Mouse (Mus musculus) kidney, postnatal 10 days (tissue): Measurements from ENCODE around the gene Pik3r5.

Experiments
- DNase-seq: peaks from one replicate; pipeline ENCODE4 v3.0.0; 2021; ENCODE audit warnings: mixed read lengths

Gene Pik3r5

GRCm38 (mm10) chr11:68487720-68488119 is 55.8 kb downstream of the Pik3r5 start:
- no peak for DNase-seq

GRCm38 (mm10) chr11:68488256-68488824 is 56.4 kb downstream of the Pik3r5 start:
- no peak for DNase-seq

- DNase-seq: no peak
Observed at GRCm38 (mm10) chr11:68489236-68489635, 57.3 kb downstream of the Pik3r5 start.

- no peak for DNase-seq
Observed at GRCm38 (mm10) chr11:68492592-68492991, 60.7 kb downstream of the Pik3r5 start.

- DNase-seq: no peak
Observed at GRCm38 (mm10) chr11:68493760-68494159, 61.8 kb downstream of the Pik3r5 start.

GRCm38 (mm10) chr11:68497081-68497480 is 65.2 kb downstream of the Pik3r5 start:
- no peak for DNase-seq

- no peak for DNase-seq
Observed at GRCm38 (mm10) chr11:68498517-68498916, 66.6 kb downstream of the Pik3r5 start.

- no peak for DNase-seq
Observed at GRCm38 (mm10) chr11:68498999-68499699, 67.2 kb downstream of the Pik3r5 start.

- DNase-seq: peak; percentile 19
Observed at GRCm38 (mm10) chr11:68500949-68501350, 69.0 kb downstream of the Pik3r5 start.

- DNase-seq: no peak
Observed at GRCm38 (mm10) chr11:68502408-68502807, 70.5 kb downstream of the Pik3r5 start.

- DNase-seq: peak; percentile 45
Observed at GRCm38 (mm10) chr11:68502902-68503629, 71.1 kb downstream of the Pik3r5 start, which contains the start of gene Pik3r6. Pik3r6 (plus strand) TSS chr11:68503019.

GRCm38 (mm10) chr11:68504913-68505312 is 73.0 kb downstream of the Pik3r5 start:
- DNase-seq: no peak

- no peak for DNase-seq
Observed at GRCm38 (mm10) chr11:68507246-68507645, 75.3 kb downstream of the Pik3r5 start.

- no peak for DNase-seq
Observed at GRCm38 (mm10) chr11:68508619-68509018, 76.7 kb downstream of the Pik3r5 start.

GRCm38 (mm10) chr11:68509194-68509593 is 77.3 kb downstream of the Pik3r5 start:
- DNase-seq: no peak

GRCm38 (mm10) chr11:68513969-68514368 is 82.0 kb downstream of the Pik3r5 start:
- no peak for DNase-seq

- DNase-seq: no peak
Observed at GRCm38 (mm10) chr11:68519362-68519761, 87.4 kb downstream of the Pik3r5 start.

GRCm38 (mm10) chr11:68519815-68520214 is 87.9 kb downstream of the Pik3r5 start:
- DNase-seq: no peak

GRCm38 (mm10) chr11:68520439-68520838 is 88.5 kb downstream of the Pik3r5 start:
- no peak for DNase-seq

GRCm38 (mm10) chr11:68521352-68521751 is 89.4 kb downstream of the Pik3r5 start:
- no peak for DNase-seq

GRCm38 (mm10) chr11:68526441-68526840 is 94.5 kb downstream of the Pik3r5 start:
- no peak for DNase-seq

GRCm38 (mm10) chr11:68531066-68531806 is 99.3 kb downstream of the Pik3r5 start:
- peak; percentile 78 for DNase-seq

GRCm38 (mm10) chr11:68531941-68532535 is 100.1 kb downstream of the Pik3r5 start:
- DNase-seq: no peak
